Mouse (Mus musculus) olfactory bulb, adult 2 months (tissue): ENCODE data around the gene Olfr1440.

ENCODE experiments used
- CTCF ChIP-seq: fragments of 200-500 bp; IDR thresholded peaks from 2 replicates; pipeline ENCODE4 v1.5.1; 2012; ENCODE audit warnings: low read depth, mild to moderate bottlenecking, low read length, moderate library complexity; ENCODE audit not compliant: insufficient read depth
- POLR2A ChIP-seq: fragments of 200-500 bp; IDR thresholded peaks from 2 replicates; pipeline ENCODE4 v1.6.1; 2012; ENCODE audit warnings: mild to moderate bottlenecking, low read depth, low read length, moderate library complexity; ENCODE audit not compliant: insufficient read depth

DNA sequence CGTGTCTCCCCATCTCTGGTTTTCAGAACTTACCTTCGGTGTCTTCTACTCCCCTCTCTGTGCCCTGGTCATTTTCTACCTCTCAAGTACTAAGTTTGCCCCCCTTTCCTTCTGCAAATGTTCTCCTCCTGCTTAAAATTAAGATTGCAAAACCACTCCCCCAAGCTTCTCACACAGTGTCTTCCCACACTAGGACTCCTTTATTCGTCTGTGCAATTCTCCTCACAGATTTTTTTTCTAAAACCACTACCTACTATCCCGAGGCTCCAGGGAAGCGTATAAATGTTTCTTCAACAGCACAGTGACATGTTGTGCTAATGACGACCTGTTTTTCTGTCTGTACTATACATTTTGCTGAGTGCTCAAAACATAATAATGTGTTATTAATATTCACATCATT, 33.5 kb downstream of the Olfr1440 start:
- TF ChIP-seq POLR2A, result no peak
- TF ChIP-seq CTCF, result no peak
